Mouse (Mus musculus): ENCODE results near the gene Hivep3.

DNA sequence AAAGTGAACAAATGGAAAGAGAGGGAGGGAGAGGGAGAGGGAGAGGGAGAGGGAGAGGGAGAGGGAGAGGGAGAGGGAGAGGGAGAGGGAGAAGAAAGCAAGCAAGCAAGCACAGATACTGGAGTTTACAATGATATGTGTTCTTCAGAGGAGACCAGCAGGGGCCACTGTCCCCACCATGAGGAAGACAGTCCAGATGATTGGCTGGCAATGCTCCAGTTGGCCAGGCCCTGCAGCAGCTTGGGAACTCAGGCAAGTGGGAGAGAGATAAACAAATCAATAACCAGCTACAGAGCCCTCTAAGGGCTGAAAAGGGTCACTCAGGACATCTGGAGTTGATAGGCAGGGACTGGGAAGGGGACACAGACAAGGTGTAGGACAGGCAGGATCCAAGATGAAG, 169.7 kb downstream of the Hivep3 start:
- TF ChIP-seq TCF3 (IDR thresholded peaks at IDR 0.05; ENCODE audit: insufficient read length, low read depth) (no peak), MAX (IDR thresholded peaks at IDR 0.05; ENCODE audit: low read depth) (no peak), USF1 (IDR thresholded peaks at IDR 0.05; ENCODE audit: low read depth) (no peak), POLR2A (IDR thresholded peaks at IDR 0.05; ENCODE audit: insufficient read length, low read depth) (no peak), MYOG (IDR thresholded peaks at IDR 0.05; ENCODE audit: control insufficient read depth in 1 of 3, insufficient read depth in 1 of 3, insufficient read length in 2 of 3, low read depth in 2 of 3) (no peak), MYOD1 (IDR thresholded peaks at IDR 0.05; ENCODE audit: control insufficient read depth in 1 of 3, insufficient read length in 2 of 3, low read depth in 2 of 3) (no peak), TCF12 (IDR thresholded peaks at IDR 0.05; ENCODE audit: insufficient read depth, poor library complexity, severe bottlenecking) (no peak), POLR2AphosphoS2 (IDR thresholded peaks at IDR 0.05; ENCODE audit: insufficient read length, low read depth) (no peak), E2F4 (IDR thresholded peaks at IDR 0.05; ENCODE audit: insufficient read depth) (no peak), CEBPB (IDR thresholded peaks at IDR 0.05; ENCODE audit: insufficient read depth, poor library complexity, severe bottlenecking) (no peak), SRF (IDR thresholded peaks at IDR 0.05; ENCODE audit: control insufficient read depth, insufficient read length, low read depth) (no peak)

All from myocyte (in vitro differentiated cells).